Mouse (Mus musculus): ENCODE results near the gene Pram1.

- TF ChIP-seq CTCF (IDR thresholded peaks at IDR 0.05; ENCODE audit: control insufficient read depth, insufficient read depth, insufficient replicate concordance, low read depth, low read length) = no peak
- TF ChIP-seq POLR2A (IDR thresholded peaks at IDR 0.05; ENCODE audit: control insufficient read depth, low read depth, low read length) = no peak
Measured at GRCm38 (mm10) chr17:33637038-33637437, 818 bp upstream of the Pram1 start.
